9 mouse cellular contexts compared by ENCODE assay signal in genomic region chr12:89049279-89049678, GRCm38 (mm10).
DNase-seq lines count a peak whose midpoint lies in the region; ATAC-seq lines count a peak whose summit lies in the region.
"Had no signal": no experiment of that assay in that cellular context is flagged by ENCODE, and none has a peak within 500 bp of the region (broad histone marks: within the 10 kb centered on the region; RNA-seq: fewer than 3 reads in every experiment).

No protein-coding gene starts in this region.

- no peak overlapping the region for H3K9ac ChIP-seq in neural tube, embryonic 13.5 days

- WGBS in neural tube, embryonic 13.5 days = 8% methylated on average over 3 of the region's 3 CpGs

- H3K4me3 ChIP-seq in neural tube, embryonic 13.5 days = no peak overlapping the region

- H3K9me3 ChIP-seq in neural tube, embryonic 13.5 days = no peaks in the 10 kb centered on the region

- H3K36me3 ChIP-seq in neural tube, embryonic 13.5 days = no peaks in the 10 kb centered on the region

- peak overlapping the region; percentile 66 for H3K27ac ChIP-seq in neural tube, embryonic 13.5 days (replicated peaks)

- H3K4me2 ChIP-seq in neural tube, embryonic 13.5 days = no peak overlapping the region

- H3K4me1 ChIP-seq in neural tube, embryonic 13.5 days (replicated peaks) = peaks cover 10% of the 10 kb centered on the region

- peak; percentile 1 to 4 for DNase-seq in heart, adult 18-20 months
- no peak for DNase-seq in heart, adult 8-10 months (ENCODE audit: low spot score)
- DNase-seq in right cerebral cortex, postnatal 4 days = peak; percentile 9
- no peak for DNase-seq in right cerebral cortex, postnatal 25 days
- peak; percentile 1 to 12 for DNase-seq in heart, postnatal 14 days
- no peak for DNase-seq in thymus, postnatal 10 days (ENCODE audit: low spot score in 2 of 2)
- DNase-seq in adipocyte (ENCODE audit: low spot score) = no peak

- no peaks in the 10 kb centered on the region for H3K27me3 ChIP-seq in neural tube, embryonic 13.5 days
- H3K27me3 ChIP-seq: CH12.LX had no signal

- peak; percentile 93 for ATAC-seq in neural tube, embryonic 13.5 days (ENCODE audit: low read depth)

- intact Hi-C loops in heart, postnatal 14 days (cut with DNase I) = no loop called here

Comparison
In these comparisons a context has a peak if more than half of its experiments do, and no peak if none do; other contexts are left out.
1. DNase-seq: peak in heart, adult 18-20 months (2 of 2), right cerebral cortex, postnatal 4 days (single experiment) and heart, postnatal 14 days (2 of 2); none in heart, adult 8-10 months (single experiment), right cerebral cortex, postnatal 25 days (single experiment), thymus, postnatal 10 days (0 of 2) and adipocyte (single experiment).